Mouse (Mus musculus) spleen, adult 2 months (tissue): ENCODE measurements around the gene Napa.

ENCODE experiments used
- CTCF ChIP-seq: fragments of 200-500 bp; IDR thresholded peaks from 2 replicates; pipeline ENCODE4 v1.5.1; 2011; ENCODE audit warnings: mild to moderate bottlenecking, inconsistent platforms; ENCODE audit not compliant: insufficient read depth, insufficient read length, insufficient replicate concordance; ENCODE audit errors: extremely low read depth
- POLR2A ChIP-seq: fragments of 200-500 bp; IDR thresholded peaks from 2 replicates; pipeline ENCODE4 v1.6.1; 2011; ENCODE audit warnings: low read depth, low read length, inconsistent platforms

DNA sequence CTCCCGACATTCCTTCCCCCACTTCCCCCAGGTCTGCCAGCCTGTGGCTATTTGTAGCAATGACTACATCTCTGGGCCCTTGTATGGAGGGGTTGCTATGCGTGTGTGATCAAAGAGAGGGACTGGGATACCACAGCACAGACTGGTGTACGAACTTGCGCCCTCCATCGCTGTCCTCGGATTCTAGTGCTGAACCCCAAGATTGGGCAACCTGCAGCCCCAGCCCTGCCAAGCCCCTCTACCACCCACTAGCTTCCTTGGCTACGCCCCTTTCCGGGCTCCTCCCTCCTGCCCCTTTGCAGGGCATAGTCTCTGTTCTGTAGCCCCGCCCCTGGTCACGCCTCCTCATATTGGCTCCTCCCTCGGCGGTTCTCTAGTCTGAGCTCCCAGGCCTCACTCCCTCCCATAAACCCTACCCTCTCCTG is 31.2 kb downstream of the Napa start, which contains the start of gene Slc8a2:
- TF ChIP-seq POLR2A (no peak), CTCF (no peak)
